Comparison of ENCODE assay signal across 22 mouse cellular contexts in the genomic region with DNA sequence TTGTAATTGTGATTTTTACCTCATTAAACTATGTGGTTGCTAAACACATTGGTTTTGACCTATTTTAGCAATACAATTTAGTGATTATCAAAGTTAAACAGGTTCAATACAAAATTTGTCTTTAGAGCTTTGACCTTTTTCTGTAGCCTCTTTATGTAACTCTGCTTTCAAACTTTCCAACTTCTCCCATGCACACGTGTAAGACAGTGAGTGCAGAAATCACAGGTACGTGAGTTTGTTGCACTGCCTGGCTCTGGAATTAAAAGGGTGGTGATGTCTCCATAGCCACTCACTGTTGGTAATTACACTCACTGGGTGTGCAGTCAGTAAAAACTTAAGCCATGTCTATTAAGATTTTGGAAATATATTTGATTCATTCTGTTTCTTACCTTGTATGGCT. TPM values are rescaled to one million over a fixed set of nuclear protein-coding genes. Genes with fewer than 3 reads are reported as not detected.
DNase-seq lines count a peak whose midpoint lies in the region; ATAC-seq and TF ChIP-seq lines count a peak whose summit lies in the region.
"Had no signal": no experiment of that assay in that cellular context is flagged by ENCODE, and none has a peak within 500 bp of the region (broad histone marks: within the 10 kb centered on the region; RNA-seq: fewer than 3 reads in every experiment).

No protein-coding gene starts in this region.

- no peak for TF ChIP-seq RAD21 in CH12.LX (IDR thresholded peaks at IDR 0.05; ENCODE audit: low read depth, low read length)

- peaks cover 15% of the 10 kb centered on the region; the same call in 1 of the 2 replicates for H3K79me2 ChIP-seq in liver, adult 2 months (ENCODE audit: control insufficient read depth, insufficient read depth, low read length)
- peaks cover 16% of the 10 kb centered on the region for H3K79me2 ChIP-seq in CH12.LX (replicated peaks; ENCODE audit: control insufficient read depth, extremely low read depth, insufficient read depth, poor library complexity, severe bottlenecking)

- H3K27ac ChIP-seq in liver, adult 2 months (replicated peaks; ENCODE audit: insufficient read depth, low read depth, low read length) = no peak overlapping the region
- no peak overlapping the region for H3K27ac ChIP-seq in midbrain, embryonic 11.5 days (ENCODE audit: low read depth, low read length)
- no peak overlapping the region for H3K27ac ChIP-seq in midbrain, postnatal 0 days (ENCODE audit: low read depth, low read length)
- H3K27ac ChIP-seq in CH12.LX (ENCODE audit: insufficient read depth, low read depth) = no peak overlapping the region

- no peaks in the 10 kb centered on the region for H3K36me3 ChIP-seq in liver, adult 2 months (ENCODE audit: control insufficient read depth, insufficient read depth, low read length)
- H3K36me3 ChIP-seq in megakaryocyte, embryonic 14.5 days (replicated peaks; ENCODE audit: low read length) = peaks cover 27% of the 10 kb centered on the region
- H3K36me3 ChIP-seq in midbrain, embryonic 11.5 days (ENCODE audit: control insufficient read depth, insufficient read depth, low read length) = no peaks in the 10 kb centered on the region
- H3K36me3 ChIP-seq in midbrain, postnatal 0 days (ENCODE audit: insufficient read depth, low read length) = no peaks in the 10 kb centered on the region
- peaks cover 0 to 11% of the 10 kb centered on the region in 2 experiments for H3K36me3 ChIP-seq in CH12.LX (replicated peaks in 1 of 2; ENCODE audit: control insufficient read depth in 1 of 2, insufficient read depth in 1 of 2, low read length in 1 of 2)

- 31% methylated on average over 2 of the region's 2 CpGs for WGBS in liver, adult 2 months
- WGBS in midbrain, embryonic 11.5 days = 78% methylated on average over 2 of the region's 2 CpGs
- 51% methylated on average over 2 of the region's 2 CpGs for WGBS in midbrain, postnatal 0 days

- H3K9me3 ChIP-seq in megakaryocyte, embryonic 14.5 days = no peaks in the 10 kb centered on the region
- no peaks in the 10 kb centered on the region for H3K9me3 ChIP-seq in midbrain, embryonic 11.5 days (ENCODE audit: control insufficient read depth, low read length)
- no peaks in the 10 kb centered on the region for H3K9me3 ChIP-seq in midbrain, postnatal 0 days (ENCODE audit: low read length)
- no peaks in the 10 kb centered on the region for H3K9me3 ChIP-seq in CH12.LX (replicated peaks; ENCODE audit: low read length)
- H3K9me3 ChIP-seq: G1E had no signal

- ATAC-seq in megakaryocyte, adult 5-6 weeks (ENCODE audit: poor library complexity, severe bottlenecking) = no peak
- no peak for ATAC-seq in midbrain, embryonic 11.5 days (ENCODE audit: low FRiP score)
- ATAC-seq in midbrain, postnatal 0 days (ENCODE audit: low FRiP score) = no peak
- ATAC-seq: activated CD4-positive, CD25-positive, alpha-beta regulatory T cell, adult 4 months; CD4-positive, CD25-positive, alpha-beta regulatory T cell, adult 4 months; Patski had no signal

- no peak for TF ChIP-seq POLR2A in liver, adult 2 months (IDR thresholded peaks at IDR 0.05; ENCODE audit: extremely low read depth, insufficient read depth, low read length)
- TF ChIP-seq POLR2A in CH12.LX (IDR thresholded peaks at IDR 0.05; ENCODE audit: low read depth, low read length) = no peak

- no peak overlapping the region for H3K9ac ChIP-seq in liver, adult 2 months (ENCODE audit: low read depth, low read length)
- H3K9ac ChIP-seq in midbrain, embryonic 11.5 days (ENCODE audit: low read length) = no peak overlapping the region
- H3K9ac ChIP-seq in midbrain, postnatal 0 days (replicated peaks; ENCODE audit: low read length, poor library complexity, severe bottlenecking) = no peak overlapping the region
- H3K9ac ChIP-seq in CH12.LX (ENCODE audit: insufficient read depth, low read depth) = no peak overlapping the region

- no peak for TF ChIP-seq EP300 in CH12.LX (IDR thresholded peaks at IDR 0.05; ENCODE audit: low read length)

- no peak overlapping the region for H3K4me2 ChIP-seq in midbrain, embryonic 11.5 days
- H3K4me2 ChIP-seq in midbrain, postnatal 0 days (ENCODE audit: low read depth, low read length, poor library complexity, severe bottlenecking) = no peak overlapping the region
- peak overlapping the region; percentile 44; the same call in 1 of the 2 replicates for H3K4me2 ChIP-seq in CH12.LX (ENCODE audit: insufficient read depth, low read depth, poor library complexity, severe bottlenecking)

- in situ Hi-C loops in CH12.LX (cut with MboI; ENCODE audit: low pct_ligation_motif_present, low pct_unique_long_range_greater_than_20kb, low sequenced_read_pairs) = loop anchor here (25.0 kb wide), 1 partner anchor 230 kb away; no protein-coding TSS in a partner anchor

- no peaks in the 10 kb centered on the region for H3K27me3 ChIP-seq in liver, adult 2 months (ENCODE audit: control insufficient read depth, insufficient read depth, low read length)
- no peaks in the 10 kb centered on the region for H3K27me3 ChIP-seq in megakaryocyte, embryonic 14.5 days (replicated peaks)
- H3K27me3 ChIP-seq in midbrain, embryonic 11.5 days (ENCODE audit: control insufficient read depth, insufficient read depth, low read length) = no peaks in the 10 kb centered on the region
- H3K27me3 ChIP-seq in midbrain, postnatal 0 days (ENCODE audit: insufficient read depth, low read length) = no peaks in the 10 kb centered on the region
- H3K27me3 ChIP-seq in CH12.LX (replicated peaks) = no peaks in the 10 kb centered on the region
- H3K27me3 ChIP-seq: Patski had no signal

- dilution Hi-C loops in CH12.LX (cut with MboI; ENCODE audit: extremely low pct_ligation_motif_present, extremely low pct_unique_long_range_greater_than_20kb, low sequenced_read_pairs) = no loop called here

- no peak for TF ChIP-seq CTCF in liver, adult 2 months (IDR thresholded peaks at IDR 0.05; ENCODE audit: low read depth, low read length)
- TF ChIP-seq CTCF in midbrain, postnatal 0 days (IDR thresholded peaks at IDR 0.05) = no peak
- no peak for TF ChIP-seq CTCF in CH12.LX (conservative IDR thresholded peaks at IDR 0.05 in 1 of 2, IDR thresholded peaks at IDR 0.05 in 1 of 2; ENCODE audit: low read depth in 2 of 2, low read length in 2 of 2)

- no peak overlapping the region for H3K4me3 ChIP-seq in liver, adult 2 months (ENCODE audit: insufficient read depth, low read depth, low read length)
- peak overlapping the region; percentile 42 for H3K4me3 ChIP-seq in megakaryocyte, embryonic 14.5 days (replicated peaks)
- no peak overlapping the region for H3K4me3 ChIP-seq in midbrain, embryonic 11.5 days (ENCODE audit: low read depth, low read length)
- no peak overlapping the region for H3K4me3 ChIP-seq in midbrain, postnatal 0 days (ENCODE audit: low read depth, low read length)
- H3K4me3 ChIP-seq in CH12.LX (replicated peaks in 1 of 3; ENCODE audit: low read depth in 2 of 3, low read length in 2 of 3, poor library complexity in 1 of 3) = no peak overlapping the region

- H3K4me1 ChIP-seq in liver, adult 2 months (ENCODE audit: control insufficient read depth, insufficient read depth, low read length) = peaks cover 9% of the 10 kb centered on the region
- peaks cover 75% of the 10 kb centered on the region for H3K4me1 ChIP-seq in megakaryocyte, embryonic 14.5 days
- H3K4me1 ChIP-seq in midbrain, embryonic 11.5 days (ENCODE audit: control insufficient read depth, insufficient read depth, low read length) = no peaks in the 10 kb centered on the region
- no peaks in the 10 kb centered on the region for H3K4me1 ChIP-seq in midbrain, postnatal 0 days (ENCODE audit: insufficient read depth, low read length)
- peaks cover 9 to 50% of the 10 kb centered on the region in 2 experiments; a peak in 3 of 4 replicates for H3K4me1 ChIP-seq in CH12.LX (ENCODE audit: control insufficient read depth in 1 of 2, insufficient read depth in 2 of 2)

- peak; percentile 62 for DNase-seq in liver, adult 2 months (ENCODE audit: extremely low read depth, low read depth, low spot score)
- no peak for DNase-seq in liver
- DNase-seq in midbrain, embryonic 11.5 days (ENCODE audit: low spot score, missing footprints) = peak; percentile 61
- no peak for DNase-seq in midbrain, postnatal 0 days (ENCODE audit: low spot score)
- DNase-seq in CH12.LX (ENCODE audit: extremely low read depth) = peak; percentile 24
- no peak for DNase-seq in left cerebral cortex, adult 11 months (ENCODE audit: low spot score)
- DNase-seq: adrenal gland, adult 2 months; adrenal gland, adult 8-10 months; adrenal gland, postnatal 10 days; adrenal gland, postnatal 14 days; adrenal gland, postnatal 25 days; adrenal gland, postnatal 36 days; B cell, adult 2 months; cerebellum, adult 11 months; cerebellum, adult 11-12 months; cerebellum, adult 18-20 months had no signal

TF ChIP-seq in CH12.LX, 34 proteins besides CTCF, POLR2A, EP300 and RAD21 (continues in another document):
- no peak for TF ChIP-seq TBP (conservative IDR thresholded peaks at IDR 0.05; ENCODE audit: low read depth, low read length)
- TF ChIP-seq CHD2 (IDR thresholded peaks at IDR 0.05; ENCODE audit: low read length) = no peak
- TF ChIP-seq NRF1 (IDR thresholded peaks at IDR 0.05; ENCODE audit: low read depth, low read length) = no peak
- TF ChIP-seq SIN3A (IDR thresholded peaks at IDR 0.05; ENCODE audit: low read length) = no peak
- TF ChIP-seq HCFC1 (IDR thresholded peaks at IDR 0.05; ENCODE audit: low read depth, low read length) = no peak
- TF ChIP-seq TCF12 (IDR thresholded peaks at IDR 0.05; ENCODE audit: low read depth, low read length) = no peak
- TF ChIP-seq ETS1 (conservative IDR thresholded peaks at IDR 0.05; ENCODE audit: low read depth, low read length) = no peak
- no peak for TF ChIP-seq SMC3 (IDR thresholded peaks at IDR 0.05; ENCODE audit: low read depth, low read length)
- no peak for TF ChIP-seq NELFE (IDR thresholded peaks at IDR 0.05; ENCODE audit: low read depth, low read length)
- TF ChIP-seq BHLHE40 (IDR thresholded peaks at IDR 0.05; ENCODE audit: low read depth, low read length) = no peak
- TF ChIP-seq ZMIZ1 (IDR thresholded peaks at IDR 0.05; ENCODE audit: low read depth, low read length) = no peak
- TF ChIP-seq USF2 (conservative IDR thresholded peaks at IDR 0.05; ENCODE audit: low read depth, low read length) = no peak
- no peak for TF ChIP-seq MYC (IDR thresholded peaks at IDR 0.05; ENCODE audit: low read depth, low read length)

RNA-seq across cellular contexts. Expression of a gene that starts 30.3 kb away (rescaled TPM):
- 33.8 and 38.5 TPM in 2 replicates for total RNA-seq in liver, adult 2 months (2014; rRNA removed)
- 4.4 and 5.5 TPM in 2 replicates for polyA plus RNA-seq in liver, adult 2 months (2012; rRNA removed)
- 4.5 and 13.8 TPM in 2 replicates for polyA plus RNA-seq in megakaryocyte, embryonic 14.5 days (2012; ENCODE audit: insufficient read depth, low replicate concordance)
- 125 and 149 TPM in 2 replicates for total RNA-seq in megakaryocyte, adult 5-6 weeks (2015)
- total RNA-seq in megakaryocyte, adult 5-6 weeks (2017) = 244 and 262 TPM in 2 replicates
- 78.6 and 82.4 TPM in 2 replicates for polyA plus RNA-seq in midbrain, embryonic 11.5 days (2014; fragmentation: Nextera tagmentation; extraction: Ambion mirVana)
- 71.7 and 83.9 TPM in 2 replicates for total RNA-seq in midbrain, postnatal 0 days (2014; rRNA removed)
- 52.0 and 54.3 TPM in 2 replicates for polyA plus RNA-seq in midbrain, postnatal 0 days (2015; fragmentation: Nextera tagmentation; extraction: Ambion mirVana)
- total RNA-seq in CH12.LX (2012; rRNA removed) (34.4 and 41.8 TPM in 2 replicates), CH12.LX (2014; rRNA removed) (70.8 and 79.8 TPM in 2 replicates)
- polyA plus RNA-seq in CH12.LX (2012; ENCODE audit: insufficient read length, low read depth) = 59.7 and 60.0 TPM in 2 replicates

Comparison
In these comparisons a context has a peak if more than half of its experiments do, and no peak if none do; other contexts are left out.
1. DNase-seq: peak in liver, adult 2 months (single experiment), midbrain, embryonic 11.5 days (single experiment) and CH12.LX (single experiment); none in liver (single experiment), midbrain, postnatal 0 days (single experiment) and left cerebral cortex, adult 11 months (single experiment).